Mouse (Mus musculus) induced T-regulatory cell, adult 2 months (primary cell): ENCODE results near the gene Pdrg1.

Source experiments
- DNase-seq: peaks from one replicate; pipeline ENCODE4 v3.0.0-alpha.2; 2012; ENCODE audit warnings: low read depth

Pdrg1 gene

GRCm38 (mm10) chr2:153031126-153032082, 16.2 kb upstream of the Pdrg1 start, which contains the start of gene Xkr7:
Gene Xkr7, plus strand, starts transcription at chr2:153031852.
- peak; percentile 5 for DNase-seq

DNA sequence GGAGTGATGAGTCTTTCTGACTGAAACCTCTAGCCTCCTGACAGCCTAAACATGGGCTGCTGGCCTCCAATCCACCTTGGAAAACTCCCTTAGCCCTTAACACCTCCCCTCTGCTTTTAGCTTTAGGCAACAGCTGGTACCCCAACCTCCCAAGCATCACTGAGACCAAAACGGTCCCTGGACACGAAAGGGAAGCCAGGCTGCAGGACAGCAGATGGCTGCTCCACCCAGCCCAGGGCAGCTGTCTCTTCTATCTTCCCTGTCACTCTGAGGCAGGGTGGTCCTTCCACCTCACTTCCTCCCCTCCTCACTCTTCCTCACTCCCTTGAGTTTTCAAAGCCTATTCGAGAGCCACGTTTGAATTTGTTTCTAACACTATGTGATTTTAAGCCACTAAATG, 15.2 kb upstream of the Pdrg1 start:
- DNase-seq = no peak

- no peak for DNase-seq
Observed at GRCm38 (mm10) chr2:153027501-153027900, 12.3 kb upstream of the Pdrg1 start.

- no peak for DNase-seq
Observed at GRCm38 (mm10) chr2:153026052-153026451, 10.8 kb upstream of the Pdrg1 start.

DNA sequence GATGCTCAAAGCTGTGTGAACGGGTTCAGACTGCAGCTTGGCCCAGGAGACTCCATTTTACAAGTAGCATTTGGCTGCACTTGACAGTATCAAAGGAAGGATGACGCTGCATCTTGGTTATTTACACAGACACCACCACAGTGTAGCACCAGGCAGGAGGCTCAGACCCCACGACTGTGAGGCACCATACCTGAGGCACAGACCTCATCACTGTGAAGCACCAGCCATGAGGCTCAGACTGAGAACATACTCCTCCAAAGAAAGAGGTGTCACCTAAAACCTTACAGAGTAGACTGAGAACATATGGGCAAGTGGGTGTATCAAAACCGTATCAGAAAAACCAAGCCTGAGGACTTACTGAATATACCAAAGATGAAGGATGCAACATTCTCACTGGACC, 7.6 kb upstream of the Pdrg1 start:
- no peak for DNase-seq

DNA sequence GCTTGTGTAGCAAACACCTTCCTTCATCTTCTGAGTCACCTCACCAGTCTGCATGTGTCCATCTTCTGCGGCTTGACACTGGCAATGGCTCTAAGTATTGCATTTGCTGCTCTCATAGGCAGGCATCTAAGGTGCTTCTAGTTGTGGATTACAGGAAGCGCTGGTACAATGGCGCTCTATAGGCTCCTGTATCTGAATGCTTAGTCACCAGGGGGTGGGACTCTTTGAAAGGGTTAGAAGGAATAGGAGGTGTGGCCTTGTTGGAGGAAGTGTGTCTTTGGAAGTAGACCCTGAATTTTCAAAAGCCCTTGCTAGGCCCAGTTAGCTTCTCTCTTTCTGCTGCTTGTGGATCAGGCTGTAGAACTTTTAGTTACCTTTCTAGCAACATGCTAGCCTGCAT, 5.9 kb upstream of the Pdrg1 start:
- DNase-seq = no peak

DNA sequence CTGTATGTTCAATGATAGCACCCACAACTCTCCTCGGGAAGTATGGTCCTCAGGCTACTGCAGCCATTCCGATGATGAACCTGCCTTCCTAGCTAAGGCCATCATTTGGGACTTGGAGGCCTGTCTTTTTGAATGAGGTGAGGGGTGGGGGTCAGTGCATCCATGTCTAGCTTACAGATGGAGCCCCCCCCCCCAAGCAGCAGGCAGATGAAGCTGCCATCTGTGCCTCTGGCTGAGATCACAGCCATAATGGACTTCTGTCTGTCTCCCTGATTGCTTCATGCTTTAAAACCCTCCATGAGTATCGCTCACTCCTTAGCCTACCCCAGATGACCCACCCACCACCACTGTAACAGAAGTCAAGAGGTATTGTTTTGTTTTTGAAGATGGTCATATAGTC, 4.1 kb upstream of the Pdrg1 start:
- DNase-seq = no peak

- DNase-seq = no peak
Observed at GRCm38 (mm10) chr2:153016786-153017185, 1.6 kb upstream of the Pdrg1 start.

DNA sequence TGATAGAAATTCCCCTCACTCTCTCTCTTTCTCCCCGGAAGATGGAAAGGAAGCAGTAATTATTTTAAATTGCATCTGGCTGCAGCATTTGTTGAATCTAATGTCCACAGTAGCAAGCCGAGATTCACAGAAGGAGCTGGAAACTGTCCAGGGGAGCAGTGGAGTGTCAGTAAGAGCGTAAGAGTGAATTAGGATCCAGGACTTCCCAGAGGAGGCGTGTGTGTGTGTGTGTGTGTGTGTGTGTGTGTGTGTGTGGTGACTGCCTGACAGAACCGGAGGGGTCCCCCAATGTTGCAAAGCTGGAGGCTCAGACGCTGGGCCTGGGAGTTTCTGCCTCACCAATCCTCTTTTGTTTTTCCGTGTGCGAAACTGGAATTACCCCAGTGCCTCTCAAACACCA, 577 bp upstream of the Pdrg1 start:
- no peak for DNase-seq

DNA sequence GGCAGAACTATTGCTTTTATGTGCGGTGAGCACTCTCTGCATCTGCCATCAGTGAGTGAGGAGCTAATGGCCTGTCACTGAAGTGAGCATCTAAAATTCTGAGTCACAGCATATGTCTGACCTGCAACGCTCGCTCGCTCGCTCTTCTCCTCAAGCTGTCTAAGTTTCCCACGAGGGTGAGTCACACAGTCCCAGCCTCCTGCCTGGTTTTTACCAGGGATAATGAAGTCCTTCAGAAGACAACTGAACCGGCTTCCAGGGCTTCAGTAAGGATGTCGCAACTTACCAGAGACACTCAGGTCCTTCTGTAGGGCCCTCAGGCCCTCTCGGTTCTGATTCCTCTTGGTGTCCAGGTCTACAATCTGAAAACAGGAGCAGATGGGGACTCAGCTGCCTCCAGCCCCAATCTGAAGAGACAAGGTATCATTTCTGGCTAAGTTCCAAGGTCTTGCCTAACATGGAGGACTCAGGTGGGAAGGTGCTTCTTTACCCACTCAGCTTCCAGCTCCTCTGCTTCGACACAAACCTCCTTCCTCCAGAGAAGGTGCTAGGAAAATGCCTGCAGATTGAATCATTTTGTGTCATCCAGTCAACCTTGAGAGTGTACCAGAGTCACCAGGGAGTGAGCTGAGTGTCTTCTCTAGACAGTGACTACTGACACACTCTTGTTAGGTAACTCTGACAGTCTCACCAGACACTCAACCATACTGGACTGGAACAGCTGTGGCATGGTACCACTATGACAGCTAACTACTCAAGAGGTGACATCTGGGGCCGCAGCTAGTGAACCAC, 1.3 kb downstream of the Pdrg1 start:
- DNase-seq = no peak

GRCm38 (mm10) chr2:153009192-153009973, 5.8 kb downstream of the Pdrg1 start:
- no peak for DNase-seq

GRCm38 (mm10) chr2:153005981-153006380, 9.2 kb downstream of the Pdrg1 start:
- no peak for DNase-seq

DNA sequence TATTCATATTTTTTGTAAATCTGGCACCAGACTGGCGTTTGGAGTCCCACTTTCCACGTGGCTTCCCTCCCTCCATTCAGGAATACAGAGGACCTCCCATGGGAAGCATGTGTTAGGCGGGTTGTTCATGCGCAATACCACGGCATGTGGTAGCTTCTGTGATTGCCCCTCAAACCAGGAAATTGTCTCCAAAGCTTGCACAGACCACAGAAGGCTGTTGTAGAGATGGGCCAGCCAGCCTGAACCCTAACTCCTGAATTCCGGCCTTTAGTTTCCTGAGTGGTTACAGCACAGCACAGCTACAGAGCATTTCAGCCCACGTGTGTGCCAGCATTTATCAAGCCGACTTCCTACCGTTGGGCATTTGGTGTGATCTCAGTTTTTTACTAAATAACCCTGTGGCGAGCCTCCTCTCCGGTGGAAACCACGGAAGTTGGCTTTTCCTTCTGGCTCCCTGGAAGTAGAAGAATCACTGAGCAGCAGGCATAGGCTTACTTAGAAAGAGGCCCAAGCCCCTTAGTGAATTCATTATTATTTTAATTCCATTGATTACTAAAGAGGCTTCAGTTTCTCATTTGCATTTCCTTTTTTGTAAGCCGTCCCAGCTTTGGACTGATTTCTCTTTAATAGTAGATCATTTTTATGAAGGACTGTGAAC, 11.4 kb downstream of the Pdrg1 start:
- no peak for DNase-seq

DNA sequence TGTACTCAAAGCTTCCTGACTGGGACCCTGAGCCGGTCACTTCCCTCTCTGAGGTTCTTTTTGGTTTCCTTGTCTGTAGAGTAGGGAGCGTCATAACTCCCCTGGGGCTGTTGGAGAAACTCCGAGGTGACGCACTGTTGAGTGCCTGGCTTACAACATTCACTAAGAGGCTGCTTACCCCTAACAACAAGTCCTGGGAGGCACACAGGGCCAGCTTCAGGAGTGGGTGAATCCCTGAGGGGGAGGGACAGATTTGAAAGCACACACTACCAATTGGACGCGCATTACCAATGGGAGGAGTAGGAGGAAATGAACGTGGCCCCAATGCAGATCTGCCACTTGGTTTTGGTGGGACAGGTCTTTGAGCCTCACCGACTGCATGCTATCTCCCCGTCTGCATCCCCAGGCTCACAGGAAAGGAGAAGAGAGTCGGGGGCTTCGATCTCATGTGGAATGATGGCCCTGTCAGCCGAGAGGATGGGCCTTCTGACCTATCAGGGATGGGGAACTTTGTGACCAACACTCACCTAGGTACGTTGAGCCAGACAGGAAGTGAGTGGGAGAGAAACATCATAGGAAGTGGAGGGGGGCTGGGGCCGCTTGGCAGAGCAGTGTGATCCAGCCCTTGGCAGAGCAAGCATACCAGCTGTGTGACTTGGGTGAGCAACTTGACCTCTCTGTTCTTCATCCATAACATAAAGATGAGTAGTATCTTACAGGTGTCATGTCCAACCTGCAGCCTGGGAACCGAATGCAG, 12.6 kb downstream of the Pdrg1 start:
- peak; percentile 51 for DNase-seq

- no peak for DNase-seq
Observed at GRCm38 (mm10) chr2:152997046-152997445, 18.2 kb downstream of the Pdrg1 start.

DNA sequence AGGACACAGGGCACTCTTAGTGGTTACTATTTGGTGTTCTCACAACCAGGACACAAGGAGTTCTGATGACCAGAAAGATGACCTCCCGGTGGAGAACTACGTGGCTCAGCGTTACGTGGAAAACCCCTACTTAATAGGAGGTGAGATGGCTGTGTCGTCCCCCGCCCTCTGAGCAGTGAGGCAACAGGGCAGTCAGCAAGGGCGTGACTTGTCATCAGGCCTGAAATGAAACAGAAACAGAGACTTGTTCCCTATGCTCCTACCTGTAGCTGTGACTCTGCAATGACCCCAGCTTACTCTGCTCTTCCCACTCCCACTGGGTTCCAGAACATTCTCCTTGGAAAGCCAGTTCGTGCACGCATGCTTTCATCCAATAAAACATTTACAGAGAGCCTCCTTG, 23.7 kb downstream of the Pdrg1 start:
- DNase-seq = no peak

GRCm38 (mm10) chr2:152985582-152985981, 29.6 kb downstream of the Pdrg1 start:
- no peak for DNase-seq

GRCm38 (mm10) chr2:152976991-152977390, 38.2 kb downstream of the Pdrg1 start:
- DNase-seq = no peak

DNA sequence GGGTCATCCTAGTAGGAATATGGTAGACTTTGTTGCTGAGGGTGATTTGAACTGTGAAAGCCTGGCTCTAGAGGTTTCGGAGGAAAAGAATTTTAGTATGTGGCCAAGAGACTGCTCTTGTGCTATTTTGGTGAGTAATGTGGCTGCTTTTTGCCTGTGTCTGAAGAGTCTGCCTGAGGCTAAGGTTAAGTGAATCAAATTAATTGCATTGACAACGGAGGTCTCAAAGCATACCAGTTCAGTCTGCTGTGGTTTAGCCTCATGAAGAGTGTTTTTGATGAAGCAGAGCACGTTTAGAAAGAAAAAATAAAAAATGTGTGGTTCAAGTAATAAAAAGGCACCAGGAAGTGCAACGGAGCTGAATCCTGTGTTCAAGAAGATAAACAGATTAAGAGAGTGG, 49.7 kb downstream of the Pdrg1 start:
- no peak for DNase-seq

- peak; percentile 77 for DNase-seq
Observed at GRCm38 (mm10) chr2:152962091-152962793, 53.0 kb downstream of the Pdrg1 start, which contains the start of gene Ttll9. Gene Ttll9, plus strand, starts transcription at chr2:152962485.
